Mouse (Mus musculus) layer of hippocampus, postnatal 14 days (tissue): ENCODE measurements around the gene Nrcam. TPM values are rescaled to one million over a fixed set of nuclear protein-coding genes. Genes with fewer than 3 reads are reported as not detected.

ENCODE experiments used
- DNase-seq, 2 experiments: peaks; one replicate each; pipeline ENCODE4 v3.0.0; 2021 to 2022; ENCODE audit warnings: low spot score in 2 of 2, mixed read lengths in 1 of 2
- total RNA-seq, 2 experiments: library from RNA; stranded (reverse); gene quantifications; 2 replicates each; pipeline ENCODE4 v1.2.3; 2021

Gene Nrcam
- total RNA-seq, 2 experiments from 2014 or later, result 447 to 466 TPM

DNA sequence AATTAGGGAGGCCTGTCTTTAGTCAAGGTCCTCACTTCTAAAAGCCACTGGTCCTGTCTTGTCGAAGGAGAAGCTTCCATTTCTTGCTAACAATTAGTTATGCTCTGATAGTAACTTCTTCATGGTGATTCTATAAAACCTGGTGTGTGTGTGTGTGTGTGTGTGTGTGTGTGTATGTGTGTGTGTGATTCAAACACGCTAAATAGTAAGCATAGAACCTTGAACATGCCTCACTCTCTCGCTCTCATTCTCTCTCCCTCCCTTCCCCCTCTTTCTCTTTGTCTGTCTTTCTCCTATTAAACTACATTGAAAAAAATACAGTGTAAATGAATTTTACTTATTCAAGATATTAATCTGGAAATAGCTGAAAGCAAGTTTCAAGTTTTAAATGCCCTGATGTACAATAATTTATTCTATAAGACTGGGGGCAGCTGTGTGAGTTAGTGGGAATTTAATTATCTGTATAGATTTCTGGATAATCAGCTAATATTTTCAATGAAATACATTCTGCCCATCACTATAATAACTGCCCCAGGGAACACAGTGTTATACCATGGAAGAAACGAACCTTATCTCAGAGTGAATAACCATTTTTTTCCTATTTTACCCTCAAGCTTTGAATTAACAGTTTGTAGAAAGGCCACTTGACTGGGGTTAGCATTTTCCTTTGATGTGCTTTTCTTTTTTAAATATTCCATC is 180.9 kb downstream of the Nrcam start:
- no peak for DNase-seq

DNA sequence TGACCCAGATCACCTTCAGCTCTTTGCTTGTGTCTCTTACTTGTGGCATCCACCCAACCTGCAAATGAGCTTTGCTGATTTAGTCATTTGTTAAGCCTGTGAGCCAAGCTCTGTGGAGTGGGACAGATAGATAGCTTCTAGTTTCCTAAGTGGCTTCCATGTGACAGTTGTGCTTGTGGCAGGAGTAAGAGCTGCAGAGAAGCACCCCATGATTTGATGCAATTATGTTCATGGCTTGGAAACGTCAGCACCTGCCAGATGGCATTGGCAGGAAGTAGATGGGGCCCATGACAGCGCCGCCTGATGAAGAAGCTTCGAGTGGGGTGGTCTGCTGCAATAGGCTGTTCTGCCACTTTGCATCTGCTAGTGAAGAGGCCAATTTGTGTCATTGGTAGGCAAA is 186.4 kb downstream of the Nrcam start:
- peak; percentile 47 to 73 for DNase-seq

DNA sequence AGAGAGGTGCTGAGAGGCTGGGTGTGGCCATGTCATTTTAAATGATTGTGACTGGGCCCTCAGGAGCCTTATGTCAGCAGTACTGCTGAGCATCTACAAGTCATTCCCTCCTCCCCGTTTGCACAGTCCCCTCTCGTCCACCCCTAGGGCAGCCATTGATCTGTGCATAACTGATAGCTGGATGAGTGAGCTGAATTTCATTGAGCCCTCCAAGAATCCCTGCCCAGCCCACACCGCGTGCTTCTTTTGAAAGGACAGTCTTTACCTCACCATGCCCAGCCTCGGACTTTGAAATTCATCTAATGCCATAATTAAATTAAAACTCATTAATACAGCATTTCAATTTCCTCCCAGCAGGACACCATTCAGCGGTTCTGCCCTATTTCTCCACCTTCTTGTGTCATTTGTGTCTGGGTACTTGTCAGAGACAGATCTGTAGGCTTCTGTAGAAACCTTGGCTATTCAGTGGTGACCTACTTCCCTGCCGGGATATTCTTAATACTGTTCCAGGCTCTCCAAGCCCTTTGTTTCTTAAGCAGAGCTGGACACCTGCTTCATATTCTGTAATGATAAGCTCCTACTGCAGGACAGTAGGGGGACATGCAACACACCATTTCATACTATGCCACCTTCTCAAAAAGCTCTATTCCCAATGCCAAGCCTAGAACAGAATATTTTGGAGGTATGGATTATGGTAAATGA is 190.9 kb downstream of the Nrcam start:
- no peak for DNase-seq

DNA sequence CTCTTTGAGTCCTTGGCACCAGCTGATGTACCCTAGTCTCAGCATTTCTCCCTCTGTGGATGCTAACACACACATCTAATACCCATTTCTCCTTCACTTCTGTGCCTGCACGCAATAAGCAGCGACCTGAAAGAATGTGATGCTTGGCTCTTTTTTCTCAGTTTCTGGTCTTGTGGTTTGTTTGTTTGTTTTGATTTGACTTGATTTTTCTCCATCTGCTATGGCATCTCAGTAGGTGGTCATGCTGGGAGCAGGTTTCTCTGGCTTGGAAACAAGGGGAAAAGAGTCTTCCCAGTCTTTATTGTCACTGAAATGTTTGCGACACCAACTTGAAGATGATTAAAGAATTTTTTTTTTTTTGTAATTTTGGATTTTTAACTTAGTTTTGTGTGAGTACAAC is 192.8 kb downstream of the Nrcam start:
- no peak for DNase-seq

GRCm38 (mm10) chr12:44524621-44525565 is 196.2 kb downstream of the Nrcam start:
- DNase-seq, result no peak

GRCm38 (mm10) chr12:44528391-44529016 is 199.8 kb downstream of the Nrcam start:
- no peak for DNase-seq

DNA sequence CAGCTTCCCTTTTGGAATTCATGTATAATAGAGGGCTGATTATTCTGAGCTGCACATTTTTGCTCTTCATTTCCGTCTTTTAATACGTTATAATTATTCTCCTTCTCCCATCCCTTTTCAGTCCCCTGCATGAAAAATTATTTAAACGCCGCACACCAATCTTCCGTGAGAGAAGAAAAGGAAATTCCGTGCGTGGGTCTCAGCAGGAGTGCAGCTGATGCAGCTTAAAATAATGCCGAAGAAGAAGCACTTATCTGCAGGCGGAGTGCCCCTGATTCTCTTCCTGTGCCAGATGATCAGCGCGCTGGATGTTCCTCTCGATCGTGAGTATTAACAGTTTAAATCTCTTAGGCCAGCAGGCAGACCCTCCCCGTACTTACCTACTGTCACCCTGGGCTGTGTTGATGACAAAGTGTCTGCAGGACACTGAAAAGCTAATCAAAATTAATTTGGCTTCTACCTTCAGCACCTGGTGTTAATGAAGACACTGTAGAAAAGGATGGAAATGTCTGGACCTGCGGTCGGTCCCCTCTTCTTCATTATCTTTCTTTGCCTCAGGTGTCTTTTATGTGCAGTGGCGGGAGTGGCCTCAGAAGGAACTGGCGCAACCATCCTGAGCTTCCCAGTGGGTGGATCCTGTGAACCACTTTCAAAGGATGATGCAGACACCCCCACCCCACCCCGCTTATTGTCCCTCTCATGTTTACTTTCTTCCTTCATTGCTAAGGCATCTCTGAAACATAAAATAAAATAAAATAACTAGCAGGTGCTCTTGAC is 203.8 kb downstream of the Nrcam start:
- no peak for DNase-seq

GRCm38 (mm10) chr12:44534100-44534633 is 205.5 kb downstream of the Nrcam start:
- no peak for DNase-seq

DNA sequence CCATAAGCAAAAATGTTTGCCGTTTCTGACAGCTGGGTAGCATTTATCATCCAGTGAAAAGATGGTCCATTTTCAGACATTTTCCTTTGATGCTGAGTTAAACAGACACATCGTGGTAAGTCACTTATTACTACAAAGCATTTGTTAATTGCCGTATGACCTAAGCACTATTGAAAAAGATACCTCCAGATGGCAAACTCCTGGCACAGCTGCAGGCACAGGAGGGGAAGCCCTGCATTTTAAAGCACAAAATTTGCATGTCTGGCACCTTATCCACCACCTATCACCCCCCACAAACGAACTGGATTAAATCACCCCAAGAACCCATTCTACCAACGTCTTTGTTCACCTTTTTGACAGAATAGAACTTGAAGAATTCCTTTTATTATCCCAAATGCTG is 206.9 kb downstream of the Nrcam start:
- no peak for DNase-seq

GRCm38 (mm10) chr12:44547721-44548369 is 219.2 kb downstream of the Nrcam start:
- peak; percentile 78 to 81 for DNase-seq

DNA sequence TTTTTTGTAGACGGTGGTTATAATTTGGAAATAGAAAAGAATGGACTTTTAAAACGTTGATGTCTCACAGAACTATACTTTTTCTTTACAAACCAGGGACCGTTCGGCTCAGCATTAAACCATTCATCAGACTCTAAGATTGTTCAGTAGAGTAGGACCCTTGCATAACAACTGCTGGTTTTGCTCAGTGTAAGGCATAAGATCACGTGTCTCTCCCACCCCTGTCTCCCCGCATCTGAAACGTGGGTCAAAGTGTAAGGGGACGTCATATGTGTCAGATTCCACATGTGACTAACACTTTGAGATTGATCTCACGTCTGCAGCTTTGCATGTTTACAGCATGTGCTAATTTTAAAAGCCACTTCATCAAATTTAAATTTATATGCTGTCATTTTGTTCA is 219.8 kb downstream of the Nrcam start:
- no peak for DNase-seq

- no peak for DNase-seq
These were observed 222.9 kb downstream of the Nrcam start for GRCm38 (mm10) chr12:44551614-44552013.

DNA sequence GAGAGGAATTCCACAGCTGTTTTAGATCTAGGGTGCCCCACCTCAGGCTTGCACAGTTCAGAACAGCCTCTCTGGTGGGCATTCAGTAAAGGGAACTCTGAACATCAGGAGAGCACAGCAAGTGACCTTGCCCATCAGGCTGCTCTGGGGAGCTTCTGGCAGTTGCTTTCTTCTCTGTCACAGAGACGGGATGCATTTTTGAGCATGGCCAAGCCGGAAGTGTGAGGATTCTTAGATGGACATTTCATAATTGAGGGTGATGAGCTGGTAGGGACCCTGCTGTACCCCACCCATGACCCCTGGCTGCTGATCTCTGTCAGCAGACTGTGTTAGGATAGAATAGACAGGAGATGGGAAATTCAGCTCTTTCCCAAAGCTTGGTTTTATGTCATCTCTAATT is 225.4 kb downstream of the Nrcam start:
- no peak for DNase-seq

DNA sequence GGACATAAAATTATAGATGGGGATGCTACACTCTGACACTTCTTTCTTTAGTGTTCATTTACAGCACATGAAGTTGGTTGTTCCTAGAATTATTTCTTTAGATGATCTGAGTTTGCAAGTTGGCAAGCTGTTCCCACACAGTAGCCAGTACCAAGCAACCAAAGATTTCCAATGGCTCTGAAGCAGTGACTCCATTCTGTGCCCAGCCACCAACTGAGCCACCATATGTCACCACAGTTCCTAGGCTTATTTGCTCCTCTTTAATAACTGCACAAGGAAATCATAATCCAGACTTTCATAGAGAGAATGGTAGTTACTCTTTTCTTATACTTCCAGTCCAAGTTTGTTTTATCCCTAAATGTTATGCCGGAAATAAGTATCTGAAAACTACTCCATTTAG is 226.1 kb downstream of the Nrcam start:
- no peak for DNase-seq

- DNase-seq, result no peak
These were observed 231.3 kb downstream of the Nrcam start for GRCm38 (mm10) chr12:44560002-44560401.

DNA sequence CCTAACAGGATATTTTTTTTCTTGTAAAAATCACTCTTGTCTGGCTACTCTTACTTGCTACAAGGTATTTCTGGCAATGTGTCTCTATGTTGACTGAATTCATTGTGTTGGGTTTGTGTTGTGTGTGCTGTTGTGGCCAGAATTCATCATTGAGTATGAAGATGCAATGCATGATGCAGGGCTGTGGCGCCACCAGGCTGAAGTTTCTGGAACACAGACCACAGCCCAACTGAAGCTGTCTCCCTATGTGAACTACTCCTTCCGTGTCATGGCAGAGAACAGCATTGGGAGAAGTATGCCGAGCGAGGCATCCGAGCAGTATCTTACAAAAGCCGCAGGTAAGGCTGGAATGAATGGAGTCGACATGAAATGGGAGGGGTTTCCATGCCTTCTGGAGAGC is 241.4 kb downstream of the Nrcam start:
- no peak for DNase-seq

- peak in 1 of 2 experiments; percentile 16 for DNase-seq
These were observed 244.0 kb downstream of the Nrcam start for GRCm38 (mm10) chr12:44572664-44573063.

GRCm38 (mm10) chr12:44574167-44574566 is 245.5 kb downstream of the Nrcam start:
- DNase-seq, result no peak

- peak; percentile 55 to 61 for DNase-seq
These were observed 272.9 kb downstream of the Nrcam start for GRCm38 (mm10) chr12:44601410-44602149.
